Mouse (Mus musculus): ENCODE results near the gene Ptprcap.

Ptprcap gene

GRCm38 (mm10) chr19:4155223-4156072 is 2.0 kb downstream of the Ptprcap start:
- in situ Hi-C loops (cut with MboI; ENCODE audit: low pct_unique_long_range_greater_than_20kb in 1 of 2, low sequenced_read_pairs in 2 of 2, unreplicated experiment in 1 of 2), result no loop called here

- in situ Hi-C loops (cut with MboI; ENCODE audit: low pct_unique_long_range_greater_than_20kb in 1 of 2, low sequenced_read_pairs in 2 of 2, unreplicated experiment in 1 of 2), result no loop called here
These were observed 2.7 kb downstream of the Ptprcap start for GRCm38 (mm10) chr19:4156073-4156579.

GRCm38 (mm10) chr19:4156771-4157170 is 3.4 kb downstream of the Ptprcap start:
- in situ Hi-C loops (cut with MboI; ENCODE audit: low pct_unique_long_range_greater_than_20kb in 1 of 2, low sequenced_read_pairs in 2 of 2, unreplicated experiment in 1 of 2), result no loop called here

GRCm38 (mm10) chr19:4159049-4159448 is 5.6 kb downstream of the Ptprcap start:
- in situ Hi-C loops (cut with MboI; ENCODE audit: low pct_unique_long_range_greater_than_20kb in 1 of 2, low sequenced_read_pairs in 2 of 2, unreplicated experiment in 1 of 2), result no loop called here

- in situ Hi-C loops (cut with MboI; ENCODE audit: low pct_unique_long_range_greater_than_20kb in 1 of 2, low sequenced_read_pairs in 2 of 2, unreplicated experiment in 1 of 2), result no loop called here
These were observed 9.5 kb downstream of the Ptprcap start, which contains the start of gene Rps6kb2 for GRCm38 (mm10) chr19:4162646-4163542. Rps6kb2 (minus strand) TSS chr19:4163354.

GRCm38 (mm10) chr19:4163543-4163887 is 10.1 kb downstream of the Ptprcap start:
- in situ Hi-C loops (cut with MboI; ENCODE audit: low pct_unique_long_range_greater_than_20kb in 1 of 2, low sequenced_read_pairs in 2 of 2, unreplicated experiment in 1 of 2), result no loop called here

GRCm38 (mm10) chr19:4164100-4164499 is 10.7 kb downstream of the Ptprcap start:
- in situ Hi-C loops (cut with MboI; ENCODE audit: low pct_unique_long_range_greater_than_20kb in 1 of 2, low sequenced_read_pairs in 2 of 2, unreplicated experiment in 1 of 2), result no loop called here

GRCm38 (mm10) chr19:4164721-4165120 is 11.3 kb downstream of the Ptprcap start:
- in situ Hi-C loops (cut with MboI; ENCODE audit: low pct_unique_long_range_greater_than_20kb in 1 of 2, low sequenced_read_pairs in 2 of 2, unreplicated experiment in 1 of 2), result no loop called here

GRCm38 (mm10) chr19:4166678-4167476 is 13.5 kb downstream of the Ptprcap start:
- in situ Hi-C loops (cut with MboI; ENCODE audit: low pct_unique_long_range_greater_than_20kb in 1 of 2, low sequenced_read_pairs in 2 of 2, unreplicated experiment in 1 of 2), result no loop called here

- in situ Hi-C loops (cut with MboI; ENCODE audit: low pct_unique_long_range_greater_than_20kb in 1 of 2, low sequenced_read_pairs in 2 of 2, unreplicated experiment in 1 of 2), result no loop called here
These were observed 16.0 kb downstream of the Ptprcap start for GRCm38 (mm10) chr19:4169378-4169784.

GRCm38 (mm10) chr19:4169810-4170209 is 16.4 kb downstream of the Ptprcap start:
- in situ Hi-C loops (cut with MboI; ENCODE audit: low pct_unique_long_range_greater_than_20kb in 1 of 2, low sequenced_read_pairs in 2 of 2, unreplicated experiment in 1 of 2), result no loop called here

- in situ Hi-C loops (cut with MboI; ENCODE audit: low pct_unique_long_range_greater_than_20kb in 1 of 2, low sequenced_read_pairs in 2 of 2, unreplicated experiment in 1 of 2), result no loop called here
These were observed 17.5 kb downstream of the Ptprcap start for GRCm38 (mm10) chr19:4170723-4171392.

GRCm38 (mm10) chr19:4171393-4172290 is 18.2 kb downstream of the Ptprcap start:
- in situ Hi-C loops (cut with MboI; ENCODE audit: low pct_unique_long_range_greater_than_20kb in 1 of 2, low sequenced_read_pairs in 2 of 2, unreplicated experiment in 1 of 2), result no loop called here

GRCm38 (mm10) chr19:4172925-4173324 is 19.5 kb downstream of the Ptprcap start:
- in situ Hi-C loops (cut with MboI; ENCODE audit: low pct_unique_long_range_greater_than_20kb in 1 of 2, low sequenced_read_pairs in 2 of 2, unreplicated experiment in 1 of 2), result no loop called here

GRCm38 (mm10) chr19:4175368-4175947 is 22.1 kb downstream of the Ptprcap start, which contains the start of gene Carns1:
Carns1 (minus strand) TSS chr19:4175479.
- in situ Hi-C loops (cut with MboI; ENCODE audit: low pct_unique_long_range_greater_than_20kb in 1 of 2, low sequenced_read_pairs in 2 of 2, unreplicated experiment in 1 of 2), result no loop called here

GRCm38 (mm10) chr19:4180411-4180810 is 27.0 kb downstream of the Ptprcap start:
- in situ Hi-C loops (cut with MboI; ENCODE audit: low pct_unique_long_range_greater_than_20kb in 1 of 2, low sequenced_read_pairs in 2 of 2, unreplicated experiment in 1 of 2), result no loop called here

- in situ Hi-C loops (cut with MboI; ENCODE audit: low pct_unique_long_range_greater_than_20kb in 1 of 2, low sequenced_read_pairs in 2 of 2, unreplicated experiment in 1 of 2), result no loop called here
These were observed 28.5 kb downstream of the Ptprcap start for GRCm38 (mm10) chr19:4181892-4182291.
